Mouse (Mus musculus) neural tube, embryonic 13.5 days (tissue): ENCODE results near the gene Plekhg5. TPM values are rescaled to one million over a fixed set of nuclear protein-coding genes. Genes with fewer than 3 reads are reported as not detected.
A peak's percentile ranks its signal among the peaks of the same experiment; 100 is the strongest.

ENCODE experiments used
- ATAC-seq: fragments of 200-750 bp; cut with Nextera tagmentation; 2 replicates; pipeline ENCODE4 v1.8.0; 2017; ENCODE audit warnings: low read depth, mild to moderate bottlenecking, moderate TSS enrichment, moderate library complexity
- H3K27ac ChIP-seq: fragments of 300-500 bp; sonication (generic); replicated peaks from 2 replicates; pipeline ENCODE4 v1.5.1; 2015; ENCODE audit warnings: moderate library complexity, mild to moderate bottlenecking, inconsistent platforms
- H3K27me3 ChIP-seq: fragments of 300-500 bp; sonication (generic); 2 replicates; pipeline ENCODE4 v1.6.1; 2015; ENCODE audit warnings: mild to moderate bottlenecking, inconsistent platforms
- H3K36me3 ChIP-seq: fragments of 300-500 bp; sonication (generic); 2 replicates; pipeline ENCODE4 v1.6.1; 2015; ENCODE audit warnings: mild to moderate bottlenecking, inconsistent platforms
- H3K4me1 ChIP-seq: fragments of 300-500 bp; sonication (generic); replicated peaks from 2 replicates; pipeline ENCODE4 v1.6.1; 2015; ENCODE audit warnings: inconsistent platforms
- H3K4me2 ChIP-seq: fragments of 300-500 bp; sonication (generic); 2 replicates; pipeline ENCODE4 v1.6.1; 2015; ENCODE audit warnings: inconsistent platforms, mild to moderate bottlenecking, moderate library complexity
- H3K4me3 ChIP-seq: fragments of 300-500 bp; sonication (generic); 2 replicates; pipeline ENCODE4 v1.5.1; 2015; ENCODE audit warnings: mild to moderate bottlenecking, inconsistent platforms
- H3K9ac ChIP-seq: fragments of 300-500 bp; sonication (generic); 2 replicates; pipeline ENCODE4 v1.6.1; 2015; ENCODE audit warnings: moderate library complexity, mild to moderate bottlenecking, inconsistent platforms
- H3K9me3 ChIP-seq: fragments of 300-500 bp; sonication (generic); 2 replicates; pipeline ENCODE4 v1.6.1; 2016; ENCODE audit warnings: inconsistent platforms
- WGBS: fragments of 180-500 bp; shearing (Covaris S2); methylation state at CpG from one replicate; pipeline ENCODE4 v1.1.7; 2015; 5-methylcytosine and 5-hydroxymethylcytosine counted together
- polyA plus RNA-seq: library from polyadenylated mRNA; unstranded; fragments of >200 nt; fragmentation: Nextera tagmentation; extraction: Ambion mirVana; gene quantifications from 2 replicates; pipeline ENCODE4 v1.2.1, GENCODE M21; 2015

The Plekhg5 gene
- polyA plus RNA-seq, 1 experiment from 2014 or later: 9.9 TPM

DNA sequence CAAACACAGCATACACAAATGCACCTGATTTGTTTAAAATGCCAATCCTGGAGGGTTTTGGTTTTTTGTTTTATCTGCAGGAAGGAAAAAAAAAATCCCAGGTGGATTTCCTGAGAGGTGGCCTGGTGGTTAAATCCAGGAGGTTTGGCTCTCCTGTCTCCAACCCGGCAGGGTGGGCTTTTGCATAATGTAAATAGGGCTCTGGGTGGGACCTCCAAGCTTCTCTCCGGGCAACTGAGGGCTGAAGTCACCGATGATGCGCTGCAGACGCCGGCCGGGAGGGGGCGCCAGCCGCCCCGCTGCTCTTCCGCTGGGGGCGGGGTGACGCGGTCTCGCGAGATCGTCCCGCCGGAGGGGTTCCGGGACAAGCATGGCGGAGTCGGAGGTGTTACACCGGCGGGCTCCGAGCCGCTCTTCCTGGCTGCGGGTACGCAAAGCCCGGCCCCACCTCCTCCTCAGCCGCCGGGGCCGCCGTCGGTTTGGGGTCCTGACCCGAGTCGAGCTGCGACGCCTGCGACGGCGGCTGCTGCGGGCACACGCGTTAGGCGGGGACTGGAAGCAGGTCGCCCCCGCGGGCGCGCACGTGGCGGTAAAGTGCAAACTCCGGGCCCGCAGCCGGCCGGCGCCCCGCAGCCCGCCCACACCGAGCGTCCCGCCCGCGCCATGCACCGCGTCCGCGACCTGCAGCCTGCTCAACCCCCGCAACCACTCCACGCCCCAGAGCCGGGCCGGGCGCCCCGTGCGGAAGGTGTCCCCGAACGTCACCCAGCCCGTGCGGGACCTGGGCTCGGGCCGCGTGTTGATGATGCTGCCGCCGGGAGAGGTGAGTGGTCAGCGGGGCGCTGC, 33.1 kb upstream of the Plekhg5 start, which contains the start of gene Nol9:
Gene Nol9 (plus strand): TSS at position 337 of the 846 bp plus-strand sequence.
- Histone ChIP-seq H3K9ac (peak within 1 kb of the TSS; percentile 96), H3K9me3 (no peaks in the 10 kb centered on the region), H3K36me3 (peaks cover 33% of the 10 kb centered on the region), H3K4me2 (peak within 1 kb of the TSS; percentile 98), H3K4me1 (peaks cover 21% of the 10 kb centered on the region), H3K4me3 (peak within 1 kb of the TSS; percentile 99), H3K27me3 (no peaks in the 10 kb centered on the region), H3K27ac (no peak within 1 kb of the TSS)
- peak; percentile 87 for ATAC-seq
- WGBS: under 1% methylated on average over 83 of the region's 86 CpGs

- ATAC-seq: no peak
- peak overlapping the region; percentile 98 for H3K4me2 ChIP-seq
- H3K36me3 ChIP-seq: peaks cover 40% of the 10 kb centered on the region
- H3K9me3 ChIP-seq: no peaks in the 10 kb centered on the region
- peak overlapping the region; percentile 99 for H3K4me3 ChIP-seq
- H3K27me3 ChIP-seq: no peaks in the 10 kb centered on the region
- no peak overlapping the region for H3K27ac ChIP-seq
- peaks cover 21% of the 10 kb centered on the region for H3K4me1 ChIP-seq
- 5% methylated on average over 25 of the region's 25 CpGs for WGBS
- peak overlapping the region; percentile 96 for H3K9ac ChIP-seq
Measured at GRCm38 (mm10) chr4:152039831-152040310, 32.4 kb upstream of the Plekhg5 start.

DNA sequence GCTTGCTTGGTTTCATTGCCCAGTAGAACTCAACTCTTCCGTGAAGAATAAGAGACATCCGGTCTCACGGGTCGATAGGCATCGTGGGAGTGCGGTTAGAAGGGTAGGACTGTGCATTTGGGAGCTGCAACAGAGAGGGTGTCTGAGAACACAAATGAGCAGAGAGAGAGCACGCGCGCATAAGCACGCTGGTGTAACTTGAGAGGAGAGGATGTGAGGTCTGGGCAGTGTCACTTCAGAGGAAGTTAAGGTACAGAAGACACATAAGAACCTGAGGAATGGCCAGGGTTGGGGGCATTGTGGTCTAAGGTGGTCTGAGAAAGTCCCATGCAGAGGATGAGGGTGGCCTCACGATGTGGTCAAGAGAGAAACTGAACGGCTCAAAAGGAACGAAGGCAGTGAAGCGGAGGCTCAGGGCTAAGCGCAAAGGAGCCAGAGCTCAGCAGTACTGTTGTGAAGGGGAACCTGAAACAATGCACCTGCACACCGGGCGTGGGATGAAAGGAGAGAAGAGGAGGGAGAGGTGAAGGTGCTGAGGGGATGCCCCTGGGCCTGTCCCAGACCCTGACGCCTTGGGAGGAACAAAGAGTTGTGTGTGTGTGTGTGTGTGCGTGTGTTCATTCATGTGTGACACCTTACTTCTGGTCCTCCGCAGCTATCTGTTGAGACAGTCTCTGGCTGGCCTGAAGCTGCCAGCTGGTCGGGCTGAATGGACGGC, 30.2 kb upstream of the Plekhg5 start:
- 96% methylated on average over 22 of the region's 22 CpGs for WGBS
- Histone ChIP-seq H3K4me1 (peaks cover 21% of the 10 kb centered on the region), H3K9ac (no peak overlapping the region), H3K27me3 (no peaks in the 10 kb centered on the region), H3K27ac (no peak overlapping the region), H3K4me2 (no peak overlapping the region), H3K9me3 (no peaks in the 10 kb centered on the region), H3K36me3 (peaks cover 60% of the 10 kb centered on the region), H3K4me3 (no peak overlapping the region)
- ATAC-seq: no peak

GRCm38 (mm10) chr4:152043171-152043570, 29.1 kb upstream of the Plekhg5 start:
- H3K4me2 ChIP-seq: no peak overlapping the region
- 88% methylated on average over 3 of the region's 3 CpGs for WGBS
- no peaks in the 10 kb centered on the region for H3K9me3 ChIP-seq
- no peaks in the 10 kb centered on the region for H3K27me3 ChIP-seq
- peaks cover 71% of the 10 kb centered on the region for H3K36me3 ChIP-seq
- ATAC-seq: no peak
- H3K4me1 ChIP-seq: peaks cover 21% of the 10 kb centered on the region
- no peak overlapping the region for H3K9ac ChIP-seq
- H3K27ac ChIP-seq: no peak overlapping the region
- no peak overlapping the region for H3K4me3 ChIP-seq

DNA sequence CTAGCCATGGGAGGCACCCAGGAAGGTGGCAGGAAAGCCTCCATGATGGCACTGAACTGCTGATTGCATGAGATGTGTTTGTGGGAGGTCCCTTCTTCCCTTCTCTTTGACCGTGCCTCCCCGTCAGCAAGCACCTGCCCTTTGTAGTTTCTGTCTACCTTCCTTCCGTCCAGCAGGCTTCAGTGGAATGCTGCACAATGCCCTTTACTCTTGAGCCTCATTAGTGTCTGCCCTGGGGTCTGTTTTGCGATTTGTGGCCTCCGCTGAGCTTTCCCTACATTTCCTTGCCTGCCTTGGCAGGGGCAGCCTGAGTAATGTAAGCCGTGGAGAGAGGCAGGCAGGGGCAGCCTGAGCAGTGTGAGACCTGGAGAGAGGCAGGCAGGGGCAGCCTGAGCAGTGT, 27.7 kb upstream of the Plekhg5 start:
- peaks cover 13% of the 10 kb centered on the region for H3K4me1 ChIP-seq
- no peak overlapping the region for H3K4me3 ChIP-seq
- H3K9ac ChIP-seq: no peak overlapping the region
- no peaks in the 10 kb centered on the region for H3K27me3 ChIP-seq
- no peak for ATAC-seq
- H3K27ac ChIP-seq: no peak overlapping the region
- H3K9me3 ChIP-seq: no peaks in the 10 kb centered on the region
- no peak overlapping the region for H3K4me2 ChIP-seq
- WGBS: 85% methylated on average over 6 of the region's 6 CpGs
- H3K36me3 ChIP-seq: peaks cover 83% of the 10 kb centered on the region

- H3K4me2 ChIP-seq: no peak overlapping the region
- no peak for ATAC-seq
- H3K9me3 ChIP-seq: no peaks in the 10 kb centered on the region
- no peak overlapping the region for H3K27ac ChIP-seq
- 75% methylated on average over 9 of the region's 9 CpGs for WGBS
- no peaks in the 10 kb centered on the region for H3K27me3 ChIP-seq
- no peaks in the 10 kb centered on the region for H3K4me1 ChIP-seq
- no peak overlapping the region for H3K4me3 ChIP-seq
- peaks cover 39% of the 10 kb centered on the region for H3K36me3 ChIP-seq
- H3K9ac ChIP-seq: no peak overlapping the region
Measured at GRCm38 (mm10) chr4:152062390-152063110, 9.7 kb upstream of the Plekhg5 start.

- H3K4me3 ChIP-seq: no peak overlapping the region
- no peak overlapping the region for H3K4me2 ChIP-seq
- H3K36me3 ChIP-seq: no peaks in the 10 kb centered on the region
- H3K9ac ChIP-seq: no peak overlapping the region
- no peak; the same call in 1 of the 2 replicates for ATAC-seq
- H3K27ac ChIP-seq: no peak overlapping the region
- peaks cover 5% of the 10 kb centered on the region for H3K4me1 ChIP-seq
- no peaks in the 10 kb centered on the region for H3K27me3 ChIP-seq
- H3K9me3 ChIP-seq: no peaks in the 10 kb centered on the region
Measured at GRCm38 (mm10) chr4:152067280-152067679, 5.0 kb upstream of the Plekhg5 start.

DNA sequence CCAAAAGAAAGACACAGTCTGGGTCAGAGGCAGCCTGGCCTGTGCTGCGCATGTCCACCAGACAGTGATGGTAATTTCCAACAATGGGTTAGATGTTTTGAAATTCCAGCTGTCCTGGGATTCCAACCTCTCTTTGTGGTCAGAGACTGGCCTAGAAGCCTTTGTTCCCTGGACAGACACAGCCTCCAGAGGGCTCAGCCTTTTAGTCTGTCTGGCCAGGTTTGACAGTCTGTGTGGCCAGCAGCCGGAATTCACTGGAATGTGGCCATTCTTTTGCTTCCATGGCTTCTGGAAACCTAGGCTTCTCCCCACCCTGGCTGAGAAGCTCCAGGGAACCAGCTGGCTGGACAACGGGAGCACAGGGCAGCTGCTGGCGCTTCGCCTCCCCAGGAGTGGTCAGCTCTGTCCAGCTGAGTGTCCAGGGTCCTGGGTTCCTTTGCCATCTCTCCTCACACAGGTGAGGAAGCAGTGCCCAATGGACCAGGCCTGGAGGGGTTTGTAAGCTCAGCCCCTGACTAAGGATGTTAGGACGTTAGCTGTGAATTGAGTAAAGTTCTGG, 4.1 kb upstream of the Plekhg5 start:
- Histone ChIP-seq H3K9ac (no peak overlapping the region), H3K27me3 (no peaks in the 10 kb centered on the region), H3K27ac (no peak overlapping the region), H3K36me3 (no peaks in the 10 kb centered on the region), H3K9me3 (no peaks in the 10 kb centered on the region), H3K4me2 (no peak overlapping the region), H3K4me3 (no peak overlapping the region), H3K4me1 (peaks cover 11% of the 10 kb centered on the region)
- WGBS: 78% methylated on average over 6 of the region's 6 CpGs
- ATAC-seq: no peak

DNA sequence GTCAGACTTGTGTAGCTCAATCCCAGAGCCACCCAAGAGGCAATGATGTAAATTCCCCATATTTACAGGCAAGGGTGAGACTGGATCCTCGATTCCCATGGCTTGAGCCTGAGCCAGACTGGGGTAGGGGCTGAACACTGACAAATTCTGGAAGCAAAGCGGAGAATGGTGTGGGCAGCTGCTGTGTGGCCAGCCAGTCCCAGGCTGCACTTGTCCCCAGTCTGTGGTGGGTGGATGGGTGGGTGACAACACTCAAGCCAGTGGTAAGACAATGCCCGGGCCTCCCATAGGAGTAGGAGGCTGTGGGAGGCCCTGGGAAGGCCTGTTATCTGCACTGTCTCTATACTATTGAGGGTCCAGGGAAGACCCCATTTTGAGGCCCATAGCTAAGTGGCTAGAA, 3.1 kb upstream of the Plekhg5 start:
- ATAC-seq: no peak
- WGBS: 86% methylated on average over 3 of the region's 3 CpGs

GRCm38 (mm10) chr4:152070494-152071396, 1.6 kb upstream of the Plekhg5 start:
- no peaks in the 10 kb centered on the region for H3K9me3 ChIP-seq
- no peak overlapping the region for H3K4me2 ChIP-seq
- H3K27ac ChIP-seq: no peak overlapping the region
- H3K36me3 ChIP-seq: no peaks in the 10 kb centered on the region
- no peak overlapping the region for H3K4me3 ChIP-seq
- H3K4me1 ChIP-seq: peaks cover 11% of the 10 kb centered on the region
- ATAC-seq: no peak
- H3K9ac ChIP-seq: no peak overlapping the region
- WGBS: 77% methylated on average over 11 of the region's 11 CpGs
- no peaks in the 10 kb centered on the region for H3K27me3 ChIP-seq

More for the DNA sequence above, 3.1 kb upstream of the Plekhg5 start:
- H3K4me1 ChIP-seq: peaks cover 11% of the 10 kb centered on the region
- no peak overlapping the region for H3K4me3 ChIP-seq
- H3K4me2 ChIP-seq: no peak overlapping the region
- no peaks in the 10 kb centered on the region for H3K9me3 ChIP-seq
- no peak overlapping the region for H3K9ac ChIP-seq
- no peaks in the 10 kb centered on the region for H3K36me3 ChIP-seq
- no peak overlapping the region for H3K27ac ChIP-seq
- H3K27me3 ChIP-seq: no peaks in the 10 kb centered on the region

DNA sequence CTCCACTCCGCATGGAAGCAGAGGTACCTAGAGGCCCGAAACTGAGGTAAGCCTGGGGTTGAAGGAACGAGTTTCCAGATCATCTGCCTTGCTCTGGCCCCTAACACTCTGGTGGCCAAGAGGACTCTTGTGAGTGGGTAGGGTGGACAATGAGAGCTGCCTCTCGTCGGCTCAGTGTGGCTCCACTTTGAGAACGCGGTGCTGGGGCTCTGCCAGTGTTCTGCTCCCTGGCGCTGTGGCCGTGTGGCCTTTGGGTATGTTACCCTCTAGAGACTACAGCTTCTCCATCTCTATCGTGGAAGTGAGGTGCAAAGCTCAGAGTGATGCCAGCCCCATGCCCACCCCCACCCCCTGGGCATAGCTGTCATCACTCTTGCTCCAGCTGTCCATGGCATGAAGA, 357 bp downstream of the Plekhg5 start:
- 0 out of 2 replicates have a peak overlapping the region, but pooled peaks have one; percentile 28 for H3K27ac ChIP-seq
- WGBS: 69% methylated on average over 10 of the region's 10 CpGs
- ATAC-seq: no peak

More for the DNA sequence above, 357 bp downstream of the Plekhg5 start:
- no peaks in the 10 kb centered on the region for H3K36me3 ChIP-seq
- no peaks in the 10 kb centered on the region for H3K27me3 ChIP-seq
- no peaks in the 10 kb centered on the region for H3K9me3 ChIP-seq
- H3K9ac ChIP-seq: no peak overlapping the region
- H3K4me3 ChIP-seq: no peak overlapping the region
- H3K4me2 ChIP-seq: no peak overlapping the region
- peaks cover 11% of the 10 kb centered on the region for H3K4me1 ChIP-seq
